Mouse (Mus musculus): ENCODE results near the gene Kif11. TPM values are rescaled to one million over a fixed set of nuclear protein-coding genes. Genes with fewer than 3 reads are reported as not detected.

The Kif11 gene
- polyA plus RNA-seq, 1 experiment from 2014 or later: 39.6 TPM

DNA sequence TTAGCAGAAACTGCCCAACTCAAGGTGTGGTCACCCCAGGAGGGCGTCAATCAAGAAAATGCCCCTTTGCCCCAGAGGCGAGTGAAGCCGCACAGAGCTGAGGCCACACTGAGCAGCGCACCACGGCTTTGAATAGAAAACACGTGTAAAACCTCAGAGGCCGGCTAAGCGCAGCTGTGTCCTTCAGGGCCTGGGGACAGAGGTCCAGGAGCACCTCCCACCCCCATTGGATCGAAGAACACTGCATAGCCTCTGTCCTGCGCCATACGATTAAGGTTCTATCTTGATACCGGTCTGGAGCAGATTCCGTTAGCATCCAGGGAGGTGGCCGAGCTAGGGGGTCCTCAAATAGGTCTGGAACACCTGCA, 57.7 kb downstream of the Kif11 start:
- Histone ChIP-seq H3K4me3 (peak overlapping the region; percentile 71), H3K4me2 (peak overlapping the region; percentile 83), H3K27ac (no peak overlapping the region), H3K36me3 (no peaks in the 10 kb centered on the region), H3K4me1 (replicated peaks) (peaks cover 22% of the 10 kb centered on the region), H3K27me3 (peaks cover 82% of the 10 kb centered on the region), H3K9ac (peak overlapping the region; percentile 74), H3K9me3 (replicated peaks) (no peaks in the 10 kb centered on the region)
- ATAC-seq (replicated peaks; ENCODE audit: insufficient number of reproducible peaks, insufficient read depth, low FRiP score, low read depth): no peak
- WGBS: 2% methylated on average over 14 of the region's 14 CpGs

DNA sequence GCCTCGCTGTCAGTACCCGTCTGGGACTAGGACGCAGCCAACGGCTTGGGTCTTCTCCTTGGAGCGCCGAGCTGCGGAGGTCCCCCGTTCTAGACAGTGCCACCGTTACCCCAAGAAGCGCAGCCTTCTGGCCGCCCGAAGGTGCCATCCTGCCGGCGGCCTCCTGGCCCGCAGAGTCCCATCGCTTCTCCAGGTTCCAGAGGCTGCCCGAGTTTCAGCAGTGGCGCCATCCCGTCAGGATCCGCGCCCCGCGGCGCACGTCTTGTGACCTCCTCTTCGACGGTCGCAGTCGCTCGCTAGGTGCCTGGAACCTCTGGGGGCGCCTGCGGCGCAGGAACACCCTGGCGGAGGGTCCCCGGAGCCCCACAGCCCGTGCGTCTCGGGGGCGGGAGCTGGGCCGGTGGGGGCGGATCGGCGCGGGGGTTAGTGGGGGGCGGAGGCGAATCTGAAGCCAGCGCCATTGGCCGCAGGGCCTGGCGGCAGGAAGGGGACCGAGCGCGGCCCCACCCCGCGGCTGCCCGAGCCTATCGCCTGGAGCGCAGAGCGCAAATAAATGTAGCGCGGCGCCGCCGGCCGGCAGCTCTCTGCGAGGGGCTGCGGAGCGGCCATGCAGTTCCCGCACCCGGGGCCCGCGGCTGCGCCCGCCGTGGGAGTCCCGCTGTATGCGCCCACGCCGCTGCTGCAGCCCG, 58.2 kb downstream of the Kif11 start, which contains the start of gene Hhex:
Gene Hhex, plus strand, starts transcription at position 548 of the 689 bp plus-strand sequence.
- Histone ChIP-seq H3K4me2 (peak within 1 kb of the TSS; percentile 83), H3K27me3 (peaks cover 88% of the 10 kb centered on the region), H3K4me1 (replicated peaks) (peaks cover 22% of the 10 kb centered on the region), H3K9me3 (replicated peaks) (no peaks in the 10 kb centered on the region), H3K4me3 (peak within 1 kb of the TSS; percentile 71), H3K36me3 (no peaks in the 10 kb centered on the region), H3K27ac (peak within 1 kb of the TSS; percentile 89), H3K9ac (peak within 1 kb of the TSS; percentile 74)
- peak; percentile 78 for ATAC-seq (replicated peaks; ENCODE audit: insufficient number of reproducible peaks, insufficient read depth, low FRiP score, low read depth)
- WGBS: under 1% methylated on average over 61 of the region's 79 CpGs

DNA sequence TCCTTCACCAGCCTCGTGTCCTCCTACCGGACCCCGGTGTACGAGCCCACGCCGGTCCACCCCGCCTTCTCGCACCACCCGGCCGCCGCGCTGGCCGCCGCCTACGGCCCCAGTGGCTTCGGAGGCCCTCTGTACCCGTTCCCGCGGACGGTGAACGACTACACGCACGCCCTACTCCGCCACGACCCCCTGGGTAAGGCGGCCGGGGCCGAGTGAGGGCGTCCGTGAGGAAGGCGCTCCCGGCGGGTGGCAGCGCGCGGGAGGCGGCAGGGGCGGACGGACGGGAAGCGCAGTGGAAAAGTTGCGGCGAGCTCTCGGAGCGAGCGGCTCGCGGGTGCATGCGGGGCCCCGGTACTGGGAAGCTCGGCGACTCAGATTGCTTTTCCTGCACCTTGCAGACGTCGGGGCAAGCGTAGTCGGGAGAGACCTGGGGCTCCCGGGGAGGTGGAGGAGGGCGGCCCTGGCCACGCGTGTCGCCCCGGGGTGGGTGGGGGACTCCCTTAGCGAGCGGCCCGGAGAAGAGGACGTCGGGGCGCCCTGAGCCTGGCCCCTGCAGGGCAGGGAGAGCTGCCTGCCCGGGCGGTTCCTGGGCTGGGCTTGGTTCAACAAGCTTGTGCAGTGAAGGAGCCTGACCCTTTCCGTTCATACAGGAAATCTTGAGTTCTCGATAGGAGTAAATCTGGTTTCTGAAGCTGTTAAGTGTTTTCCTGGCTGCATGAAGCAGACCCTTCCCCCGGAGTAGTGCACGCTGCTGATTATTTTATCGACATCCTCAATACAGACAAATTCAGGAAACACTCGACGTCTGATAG, 59.0 kb downstream of the Kif11 start:
- peak; percentile 82 for ATAC-seq (replicated peaks; ENCODE audit: insufficient number of reproducible peaks, insufficient read depth, low FRiP score, low read depth)
- Histone ChIP-seq H3K4me3 (peak overlapping the region; percentile 71), H3K27ac (peak overlapping the region; percentile 89), H3K9me3 (replicated peaks) (no peaks in the 10 kb centered on the region), H3K27me3 (peaks cover 88% of the 10 kb centered on the region), H3K9ac (peak overlapping the region; percentile 74), H3K36me3 (no peaks in the 10 kb centered on the region), H3K4me1 (replicated peaks) (peaks cover 22% of the 10 kb centered on the region), H3K4me2 (peak overlapping the region; percentile 83)
- WGBS: under 1% methylated on average over 77 of the region's 77 CpGs

DNA sequence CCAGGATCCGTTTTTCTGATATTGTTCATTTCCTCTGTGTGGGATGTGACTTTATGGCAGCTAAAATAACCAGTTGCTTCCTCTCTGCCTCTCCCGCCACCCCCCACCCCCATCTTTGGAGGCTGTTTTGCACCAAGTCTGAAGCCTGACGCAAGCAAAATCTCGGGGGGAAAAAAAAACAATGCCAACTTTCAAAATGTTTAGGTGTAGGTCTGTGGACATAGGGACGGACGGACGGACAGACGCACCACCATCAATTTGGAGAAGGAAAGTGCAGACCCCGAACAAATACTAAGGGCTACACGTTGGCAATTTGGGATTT, 59.6 kb downstream of the Kif11 start:
- H3K9ac ChIP-seq: no peak overlapping the region
- 0 out of 2 replicates have a peak overlapping the region, but pooled peaks have one; percentile 28 for H3K27ac ChIP-seq
- H3K36me3 ChIP-seq: no peaks in the 10 kb centered on the region
- 8% methylated on average over 10 of the region's 10 CpGs for WGBS
- H3K4me2 ChIP-seq: peak overlapping the region; percentile 83
- H3K4me3 ChIP-seq: peak overlapping the region; percentile 71
- ATAC-seq (replicated peaks; ENCODE audit: insufficient number of reproducible peaks, insufficient read depth, low FRiP score, low read depth): no peak
- H3K4me1 ChIP-seq (replicated peaks): peaks cover 22% of the 10 kb centered on the region
- H3K9me3 ChIP-seq (replicated peaks): no peaks in the 10 kb centered on the region
- peaks cover 82% of the 10 kb centered on the region for H3K27me3 ChIP-seq

DNA sequence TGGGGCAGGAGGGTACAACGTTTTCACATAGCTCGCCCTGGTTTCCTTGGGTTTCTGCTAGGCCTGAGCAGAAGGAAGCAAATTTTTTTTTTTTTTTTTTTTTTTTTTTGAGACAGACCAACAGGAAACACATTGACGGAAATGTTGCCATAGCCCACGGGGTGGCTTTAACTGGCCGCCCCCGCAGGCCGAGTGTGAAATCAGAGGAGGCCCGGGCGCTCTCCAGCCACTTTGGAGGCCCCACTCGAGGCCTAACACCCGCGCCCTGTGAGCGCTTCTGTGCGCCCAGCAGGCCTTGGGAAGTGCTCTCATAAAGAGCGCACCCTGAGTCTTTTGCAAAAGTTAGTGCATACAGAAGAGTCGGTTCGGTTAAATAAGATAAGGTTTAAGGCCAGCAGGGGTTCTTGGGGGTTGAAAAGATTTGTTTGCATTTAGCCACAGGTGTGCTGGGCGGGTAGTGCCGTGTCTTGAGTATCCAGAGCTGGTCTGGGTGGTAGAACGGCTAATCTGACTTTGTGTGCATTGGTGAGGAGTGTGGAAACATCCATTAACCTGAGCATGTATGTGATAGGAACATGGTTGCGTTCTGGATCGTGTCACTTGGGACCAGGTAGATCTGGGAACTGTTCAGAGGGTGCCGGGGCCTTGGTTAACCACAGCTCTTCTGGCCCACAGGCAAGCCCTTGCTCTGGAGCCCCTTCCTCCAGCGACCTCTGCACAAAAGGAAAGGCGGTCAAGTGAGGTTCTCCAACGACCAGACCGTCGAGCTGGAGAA, 60.5 kb downstream of the Kif11 start:
- peaks cover 22% of the 10 kb centered on the region for H3K4me1 ChIP-seq (replicated peaks)
- peak overlapping the region; percentile 3; the same call in 1 of the 2 replicates for H3K27ac ChIP-seq
- H3K27me3 ChIP-seq: peaks cover 81% of the 10 kb centered on the region
- WGBS: 28% methylated on average over 28 of the region's 28 CpGs
- H3K4me2 ChIP-seq: peak overlapping the region; percentile 83
- peak overlapping the region; percentile 71 for H3K4me3 ChIP-seq
- no peaks in the 10 kb centered on the region for H3K36me3 ChIP-seq
- no peak for ATAC-seq (replicated peaks; ENCODE audit: insufficient number of reproducible peaks, insufficient read depth, low FRiP score, low read depth)
- no peaks in the 10 kb centered on the region for H3K9me3 ChIP-seq (replicated peaks)
- H3K9ac ChIP-seq: no peak overlapping the region

DNA sequence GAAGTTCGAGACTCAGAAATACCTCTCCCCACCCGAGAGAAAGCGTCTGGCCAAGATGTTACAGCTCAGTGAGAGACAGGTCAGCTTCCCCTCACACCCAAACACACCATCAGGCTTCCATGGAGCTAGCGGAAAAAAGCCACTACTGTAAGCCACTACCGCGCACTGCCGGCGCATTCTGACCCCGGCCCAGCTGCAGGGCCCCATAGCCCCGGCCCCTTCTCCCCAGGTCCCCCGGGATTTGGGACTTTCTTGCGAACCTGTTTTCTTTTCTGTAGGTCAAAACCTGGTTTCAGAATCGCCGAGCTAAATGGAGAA, 61.0 kb downstream of the Kif11 start:
- Histone ChIP-seq H3K27ac (no peak overlapping the region), H3K4me3 (peak overlapping the region; percentile 71), H3K9ac (no peak overlapping the region), H3K9me3 (replicated peaks) (no peaks in the 10 kb centered on the region), H3K4me1 (replicated peaks) (peaks cover 22% of the 10 kb centered on the region), H3K36me3 (no peaks in the 10 kb centered on the region), H3K4me2 (peak overlapping the region; percentile 83), H3K27me3 (peaks cover 78% of the 10 kb centered on the region)
- no peak for ATAC-seq (replicated peaks; ENCODE audit: insufficient number of reproducible peaks, insufficient read depth, low FRiP score, low read depth)
- 22% methylated on average over 14 of the region's 14 CpGs for WGBS

DNA sequence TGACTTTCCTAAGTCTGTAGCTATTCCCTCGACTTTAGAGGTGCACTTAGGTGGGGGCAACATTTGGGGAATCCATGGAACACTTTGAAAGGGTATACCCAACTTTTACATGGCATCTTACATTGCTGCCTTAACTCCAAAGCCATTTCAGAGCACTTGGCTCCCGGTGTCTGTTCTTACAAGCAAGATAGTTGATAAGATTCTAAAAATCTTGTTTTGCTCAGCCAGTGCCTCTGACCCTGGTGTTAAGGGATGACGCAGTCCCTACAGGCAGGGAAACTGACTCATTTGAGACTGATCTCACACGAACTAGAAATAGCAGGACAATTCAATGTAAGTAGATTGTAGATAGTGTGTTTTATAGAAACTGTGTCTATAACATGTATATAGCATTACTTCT, 64.0 kb downstream of the Kif11 start:
- H3K4me2 ChIP-seq: no peak overlapping the region
- H3K4me3 ChIP-seq: no peak overlapping the region
- H3K27ac ChIP-seq: no peak overlapping the region
- peaks cover 54% of the 10 kb centered on the region for H3K27me3 ChIP-seq
- H3K36me3 ChIP-seq: no peaks in the 10 kb centered on the region
- no peak overlapping the region for H3K9ac ChIP-seq
- peaks cover 11% of the 10 kb centered on the region for H3K4me1 ChIP-seq (replicated peaks)
- ATAC-seq (replicated peaks; ENCODE audit: insufficient number of reproducible peaks, insufficient read depth, low FRiP score, low read depth): no peak
- 62% methylated on average over 4 of the region's 4 CpGs for WGBS
- H3K9me3 ChIP-seq (replicated peaks): no peaks in the 10 kb centered on the region

DNA sequence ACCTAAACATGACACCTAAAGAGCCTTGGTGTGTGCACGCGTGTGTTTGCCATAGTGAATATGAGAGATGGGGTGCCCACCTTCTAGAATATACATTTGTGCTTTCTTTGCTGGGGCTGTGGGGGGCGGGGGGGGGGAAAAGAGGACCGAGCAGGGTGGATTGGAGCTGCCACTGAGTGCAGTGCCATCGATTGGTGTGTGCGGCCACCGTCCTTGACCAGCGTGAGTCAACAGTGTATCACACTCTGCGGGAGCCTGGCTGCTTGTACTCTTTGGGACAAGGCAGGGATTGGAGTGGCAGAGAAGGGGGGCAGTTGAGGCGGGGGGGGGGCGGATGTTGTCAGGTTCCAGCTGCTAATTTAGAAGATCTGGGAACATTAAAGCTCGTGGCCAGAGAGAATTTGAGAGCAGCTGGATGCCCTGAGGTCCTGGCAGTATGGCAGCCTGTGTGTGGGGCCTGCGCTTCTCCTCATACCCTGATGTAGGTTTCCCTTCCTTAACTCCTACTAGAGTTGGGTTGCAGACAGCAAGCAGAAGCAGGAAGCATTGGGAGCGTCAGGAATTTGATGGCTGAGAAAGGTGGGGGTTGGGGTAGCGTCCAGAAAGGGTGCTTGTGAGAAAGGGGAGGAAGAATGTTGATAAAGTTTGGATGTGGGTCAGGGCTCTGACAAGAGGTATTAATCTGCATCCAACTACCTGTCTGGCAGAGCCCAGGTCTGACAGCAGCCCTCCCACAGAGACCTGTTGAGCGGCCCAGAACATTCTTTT, 64.7 kb downstream of the Kif11 start:
- Histone ChIP-seq H3K9me3 (replicated peaks) (no peaks in the 10 kb centered on the region), H3K36me3 (no peaks in the 10 kb centered on the region), H3K4me1 (replicated peaks) (peaks cover 7% of the 10 kb centered on the region), H3K4me2 (no peak overlapping the region), H3K4me3 (no peak overlapping the region), H3K27me3 (peaks cover 49% of the 10 kb centered on the region), H3K27ac (no peak overlapping the region), H3K9ac (no peak overlapping the region)
- ATAC-seq (replicated peaks; ENCODE audit: insufficient number of reproducible peaks, insufficient read depth, low FRiP score, low read depth): no peak
- 67% methylated on average over 16 of the region's 16 CpGs for WGBS

DNA sequence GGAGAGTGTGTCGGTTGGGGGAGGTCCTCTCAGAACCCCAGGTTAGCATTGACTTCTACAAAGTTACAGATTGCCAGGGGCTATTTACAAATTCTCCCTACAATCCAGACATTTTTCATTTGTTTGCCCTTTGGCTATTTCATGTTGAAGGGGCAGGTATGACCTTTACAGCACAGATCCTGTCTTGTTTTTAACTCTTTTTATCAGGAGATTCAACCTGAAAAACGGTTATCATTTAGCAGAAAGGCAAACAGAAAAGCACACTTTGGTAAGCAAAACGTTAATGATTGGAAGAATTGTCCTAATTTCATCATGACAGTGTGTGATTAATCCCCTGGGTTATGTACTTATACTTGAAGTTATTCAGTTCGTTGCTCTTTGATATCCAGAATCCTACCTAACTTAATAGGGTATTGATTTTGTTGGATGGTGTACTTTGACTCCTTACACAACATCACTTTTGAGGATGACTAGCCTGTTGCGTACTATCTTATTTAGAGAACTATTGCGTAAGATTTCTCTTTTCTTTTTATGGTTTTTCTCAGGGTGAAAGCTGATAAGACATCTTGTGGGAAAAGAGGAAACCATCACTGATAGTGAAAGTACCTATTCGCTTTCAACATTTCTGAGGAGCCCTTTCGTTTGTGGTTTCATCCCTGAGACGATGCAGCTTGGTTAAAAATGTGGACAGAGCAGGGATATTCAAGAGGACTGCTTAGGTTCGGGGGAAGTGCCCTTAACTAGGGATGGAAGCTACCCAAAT, 66.5 kb downstream of the Kif11 start:
- Histone ChIP-seq H3K9me3 (replicated peaks) (no peaks in the 10 kb centered on the region), H3K4me1 (replicated peaks) (peaks cover 3% of the 10 kb centered on the region), H3K4me2 (no peak overlapping the region), H3K4me3 (no peak overlapping the region), H3K36me3 (no peaks in the 10 kb centered on the region), H3K27me3 (peaks cover 31% of the 10 kb centered on the region), H3K9ac (no peak overlapping the region), H3K27ac (no peak overlapping the region)
- 64% methylated on average over 10 of the region's 10 CpGs for WGBS
- ATAC-seq (replicated peaks; ENCODE audit: insufficient number of reproducible peaks, insufficient read depth, low FRiP score, low read depth): no peak

DNA sequence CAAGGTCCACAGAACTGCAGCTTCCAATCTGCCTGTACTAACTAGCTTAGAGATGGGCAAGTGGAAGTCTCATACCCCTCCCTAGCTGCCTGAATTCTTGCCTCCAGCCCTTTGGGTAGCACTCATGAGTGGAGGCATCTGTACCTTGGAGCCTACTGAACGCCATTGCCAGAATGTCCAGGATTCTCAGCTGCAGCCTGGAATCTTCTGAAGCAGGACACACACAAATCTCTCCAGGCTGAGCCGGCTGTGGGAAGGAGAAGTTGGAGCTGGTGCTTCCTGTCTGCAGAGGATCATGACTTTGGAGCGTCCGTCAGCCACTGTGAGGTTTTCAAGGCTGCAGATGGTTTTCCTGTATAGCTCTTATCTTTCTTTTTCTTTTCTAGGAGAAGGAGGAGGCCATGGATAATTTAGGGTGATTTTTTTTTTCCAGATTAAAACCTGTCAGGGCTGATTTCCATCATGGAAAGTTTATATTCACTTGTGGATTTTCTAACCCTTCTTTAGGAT, 67.5 kb downstream of the Kif11 start:
- H3K27me3 ChIP-seq: peaks cover 25% of the 10 kb centered on the region
- H3K9ac ChIP-seq: no peak overlapping the region
- 18% methylated on average over 4 of the region's 4 CpGs for WGBS
- ATAC-seq (replicated peaks; ENCODE audit: insufficient number of reproducible peaks, insufficient read depth, low FRiP score, low read depth): 0 out of 2 replicates have a peak, but pooled peaks have one; percentile 50
- H3K4me2 ChIP-seq: no peak overlapping the region
- peaks cover 3% of the 10 kb centered on the region for H3K4me1 ChIP-seq (replicated peaks)
- H3K36me3 ChIP-seq: no peaks in the 10 kb centered on the region
- no peak overlapping the region for H3K4me3 ChIP-seq
- H3K9me3 ChIP-seq (replicated peaks): no peaks in the 10 kb centered on the region
- H3K27ac ChIP-seq: no peak overlapping the region

Data from heart, embryonic 15.5 days (tissue).